Mouse (Mus musculus) liver, adult 2 months (tissue): ENCODE results near the gene Mylk2.

Experiments used
- CTCF ChIP-seq: fragments of 200-500 bp; IDR thresholded peaks from 2 replicates; pipeline ENCODE4 v1.5.1; 2011; ENCODE audit warnings: low read depth, low read length, control low read depth
- POLR2A ChIP-seq: fragments of 200-500 bp; IDR thresholded peaks from 2 replicates; pipeline ENCODE4 v1.6.1; 2011; ENCODE audit warnings: low read length, control low read depth; ENCODE audit not compliant: insufficient read depth; ENCODE audit errors: extremely low read depth

DNA sequence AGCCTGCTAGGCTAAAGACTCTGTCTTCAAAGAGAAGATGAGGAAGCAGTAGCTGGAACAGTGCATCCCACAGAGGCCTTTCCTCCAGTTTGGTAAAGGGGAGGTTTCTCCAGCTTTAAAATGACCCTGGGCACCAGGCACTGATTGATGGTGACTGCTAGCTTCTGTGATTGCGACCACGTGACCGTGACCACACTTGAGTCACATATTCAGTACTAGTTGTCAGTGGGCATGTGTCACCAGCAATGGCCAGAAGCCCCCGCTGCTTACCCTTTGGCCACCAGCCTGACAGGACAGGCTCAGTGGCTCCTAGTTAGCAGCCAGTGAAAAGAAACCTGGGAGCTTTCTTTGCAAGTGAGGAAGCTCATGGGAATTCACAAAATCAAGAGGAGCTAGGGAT, 7.6 kb upstream of the Mylk2 start:
- TF ChIP-seq CTCF, result no peak
- no peak for TF ChIP-seq POLR2A
